Mouse (Mus musculus) skeletal muscle tissue, adult 2 months (tissue): Measurements from ENCODE around the gene Ttc23l.
"Not testable (repeated sequence)": the region's sequence is repeated elsewhere in the genome, so short reads cannot be mapped to it uniquely, and the experiment has no call there.

Source experiments
- DNase-seq: peaks from one replicate; pipeline ENCODE4 v3.0.0-alpha.2; 2012; ENCODE audit warnings: low read depth, low spot score

Ttc23l gene

DNA sequence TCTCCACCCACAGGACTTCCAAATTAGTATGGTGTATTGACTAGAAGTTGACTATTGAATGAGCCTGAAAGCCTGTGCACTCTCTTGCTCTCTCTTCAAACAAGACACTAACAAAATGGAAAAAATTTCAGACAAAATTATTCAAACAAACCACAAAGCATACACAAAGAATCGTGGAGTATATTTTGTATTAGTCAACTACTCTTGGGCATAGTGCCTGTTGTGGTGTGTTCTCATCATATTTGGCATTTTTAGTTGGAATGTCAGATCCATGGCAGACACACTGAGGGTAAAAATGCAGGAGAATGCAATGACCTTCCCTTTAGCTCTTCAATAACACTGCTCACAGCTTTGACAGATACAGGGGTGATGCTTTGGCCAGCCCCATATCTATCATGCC, 32.6 kb downstream of the Ttc23l start:
- no peak for DNase-seq

DNA sequence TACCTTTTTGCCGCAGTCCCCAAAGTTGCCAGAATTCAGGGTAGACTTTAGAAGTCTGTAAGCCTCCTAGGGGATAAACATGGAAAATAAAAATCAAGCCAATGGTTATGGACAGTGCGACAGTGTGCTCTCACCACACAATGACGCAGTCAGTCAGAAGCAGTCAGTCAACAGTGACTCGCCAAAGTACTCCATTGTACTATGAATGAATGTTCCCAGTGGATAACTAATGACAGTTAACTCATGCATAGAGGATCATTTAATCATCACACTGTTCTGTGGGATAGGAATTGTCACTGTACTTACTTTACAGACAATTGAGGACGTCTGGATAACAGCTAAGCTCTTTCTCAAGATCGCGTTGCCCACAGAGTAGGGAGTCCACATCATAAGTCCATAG, 43.3 kb downstream of the Ttc23l start:
- DNase-seq: no peak

DNA sequence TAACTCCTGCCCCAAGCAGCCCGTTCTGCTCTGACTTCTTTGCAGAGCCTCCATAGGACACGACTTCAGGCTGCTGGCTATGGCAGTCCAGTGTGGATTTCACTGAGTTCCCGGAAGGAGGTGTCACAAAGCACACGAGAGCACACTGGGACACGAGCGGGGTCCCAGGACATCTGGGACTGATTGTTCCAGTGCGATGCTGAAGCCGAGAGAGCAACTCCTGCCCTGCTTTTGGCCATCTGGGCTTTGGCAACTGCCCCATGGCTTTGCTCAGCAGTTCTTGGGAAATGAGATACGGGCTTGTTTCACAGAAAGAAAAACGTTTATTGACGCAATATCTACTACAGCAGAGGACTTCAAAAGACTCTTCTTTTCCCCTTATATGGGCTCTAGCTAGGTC, 52.4 kb downstream of the Ttc23l start:
- DNase-seq: peak; percentile 60

DNA sequence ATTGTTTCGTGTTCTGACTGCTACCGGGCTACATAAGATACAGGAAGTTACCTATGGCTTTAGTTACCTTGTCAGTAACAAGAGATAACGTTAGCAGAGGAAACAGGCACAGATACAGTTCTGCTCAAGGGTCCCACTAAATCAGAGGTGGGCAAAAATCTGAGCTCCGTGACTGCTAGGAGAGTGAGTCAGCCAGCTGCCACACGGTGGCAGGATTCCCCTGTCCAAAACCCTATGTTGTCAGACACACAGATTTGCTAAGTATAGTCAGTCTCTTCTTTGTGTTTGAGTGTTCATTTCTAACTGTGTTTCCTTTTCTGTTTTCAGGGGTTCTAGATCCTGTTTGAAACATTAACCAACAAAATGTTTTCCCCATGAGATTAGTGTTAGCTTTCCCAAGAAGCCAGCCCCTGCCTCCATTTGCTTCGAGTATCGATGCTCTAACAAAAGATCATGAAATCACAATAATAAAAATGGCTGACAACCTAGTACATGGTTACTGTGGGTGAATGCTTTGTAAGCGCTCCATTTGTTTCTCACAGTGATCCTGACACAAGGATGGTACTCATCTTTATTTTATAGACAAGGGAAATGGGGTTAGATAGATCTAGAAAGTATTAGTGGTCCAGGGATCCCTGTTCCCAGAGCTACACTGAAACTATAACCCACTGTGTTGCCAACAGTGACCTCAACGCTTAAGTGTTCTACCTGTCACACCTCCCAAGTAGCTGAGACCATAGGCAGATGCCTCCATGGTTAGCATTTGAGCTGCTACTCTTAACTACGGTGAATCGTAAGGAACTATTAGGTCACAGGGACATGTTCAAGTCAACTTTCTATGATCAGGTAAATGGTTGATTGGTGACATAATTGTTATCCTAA, 57.4 kb downstream of the Ttc23l start:
- no peak for DNase-seq

DNA sequence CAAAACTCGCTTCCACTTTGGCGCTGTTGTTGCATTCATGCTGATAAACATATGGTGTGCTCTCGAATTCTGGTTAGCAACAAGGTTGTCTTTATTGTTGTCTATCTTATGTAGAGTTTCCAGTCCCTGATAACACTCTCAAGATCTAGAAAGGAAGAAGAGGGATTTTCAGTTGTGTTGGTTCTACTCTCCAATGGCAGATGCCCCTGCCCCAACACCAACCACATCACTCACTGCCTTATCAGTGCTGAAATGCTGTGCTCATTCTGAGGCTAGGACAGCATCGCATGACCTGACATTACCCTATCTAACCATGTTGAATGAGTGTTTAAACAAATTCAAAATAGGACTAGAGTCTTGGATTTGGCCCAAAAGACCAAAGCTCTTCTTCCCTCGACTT, 58.4 kb downstream of the Ttc23l start:
- no peak for DNase-seq

DNA sequence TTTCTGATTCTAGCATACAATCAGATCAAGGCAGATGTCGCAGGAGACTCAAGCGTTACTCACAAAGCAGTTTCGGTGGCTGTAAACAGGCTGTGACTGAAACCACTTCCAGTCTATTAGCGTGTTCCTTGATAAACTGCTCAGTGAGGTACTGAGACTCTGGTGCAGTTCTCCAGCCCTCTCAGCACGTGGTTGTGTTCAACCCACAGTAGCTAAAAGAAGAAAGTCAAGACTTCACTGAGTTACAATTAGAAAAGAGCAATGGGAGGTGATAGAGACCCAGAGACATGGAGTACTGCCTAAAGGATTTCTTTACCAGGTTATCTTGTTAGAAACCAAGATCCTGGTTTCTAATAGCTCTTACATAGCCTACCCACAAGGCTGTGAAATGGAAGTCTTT, 58.9 kb downstream of the Ttc23l start:
- no peak for DNase-seq

DNA sequence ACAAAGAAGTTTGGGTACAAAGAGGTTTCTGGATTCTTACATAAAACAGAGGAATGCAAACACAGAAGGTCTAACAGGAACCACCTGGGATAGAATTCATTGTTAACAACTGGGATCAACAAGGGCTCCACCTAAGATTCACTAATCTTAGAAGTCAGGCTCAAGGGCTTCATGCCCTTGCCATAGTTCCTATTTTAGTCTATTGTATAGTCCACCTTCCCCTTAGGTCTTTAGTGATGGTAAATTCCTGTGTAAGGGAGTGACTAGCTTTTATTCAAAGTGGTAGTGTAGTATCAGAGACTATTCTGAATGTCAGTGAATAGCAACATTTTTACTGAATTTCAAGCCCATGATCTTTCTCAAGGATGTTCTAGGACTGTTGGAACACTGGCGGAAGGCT, 61.8 kb downstream of the Ttc23l start:
- DNase-seq: not testable (repeated sequence)

DNA sequence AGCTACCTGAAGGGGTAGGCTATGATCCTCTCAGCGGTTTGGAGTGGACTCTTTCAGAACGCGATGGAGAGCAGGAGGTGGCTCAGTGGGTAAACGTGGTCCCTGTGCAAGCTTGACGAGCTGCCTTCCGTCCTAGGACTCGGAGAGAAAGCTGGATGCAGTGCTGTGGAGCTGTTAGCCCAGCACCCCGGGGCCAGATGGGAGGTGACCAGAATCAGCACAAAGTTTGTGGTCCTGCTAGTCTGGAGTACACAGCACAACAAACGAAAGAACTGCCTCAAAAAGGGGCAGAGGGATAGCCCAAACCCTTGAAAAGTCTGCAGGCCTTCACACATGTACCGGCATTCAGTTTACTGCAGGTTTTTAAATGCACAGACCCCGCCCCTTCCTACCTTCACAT, 62.5 kb downstream of the Ttc23l start:
- no peak for DNase-seq

DNA sequence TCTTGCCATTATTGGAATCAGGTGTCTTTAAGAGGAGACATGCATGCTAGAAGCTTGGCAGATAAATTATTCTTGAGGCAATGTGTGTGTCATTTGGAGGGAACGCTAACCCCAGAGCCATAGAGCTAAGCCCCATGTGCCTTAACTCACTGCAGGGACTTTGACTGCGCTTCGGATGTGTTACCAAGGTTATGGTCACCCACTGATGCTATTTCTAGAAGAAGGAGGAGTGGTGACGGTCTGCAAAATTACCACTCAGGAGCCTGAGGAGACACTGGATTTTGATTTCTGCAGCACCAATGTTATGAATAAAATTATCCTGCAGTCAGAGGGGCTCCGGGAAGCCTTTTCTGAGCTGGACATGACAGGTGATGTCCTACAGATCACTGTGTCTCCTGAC, 68.4 kb downstream of the Ttc23l start:
- no peak for DNase-seq

DNA sequence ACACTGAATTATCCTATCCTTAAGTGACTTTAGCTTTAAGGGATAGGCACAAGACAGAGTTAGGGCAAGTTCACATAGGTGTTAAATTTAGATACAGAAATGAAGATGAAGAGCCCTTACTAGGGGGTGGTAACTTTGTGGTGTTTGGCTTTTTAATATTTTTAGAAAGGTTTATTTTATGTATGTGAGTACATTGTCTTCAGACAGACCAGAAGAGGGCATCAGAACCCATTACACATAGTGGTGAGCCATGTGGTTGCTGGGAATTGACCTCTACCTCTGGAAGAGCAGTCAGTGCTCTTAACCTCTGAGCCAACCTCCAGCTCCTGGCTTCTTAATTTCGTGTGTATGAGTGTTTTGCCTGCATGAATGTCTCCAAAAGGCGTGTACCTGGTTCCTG, 71.2 kb downstream of the Ttc23l start:
- DNase-seq: no peak

DNA sequence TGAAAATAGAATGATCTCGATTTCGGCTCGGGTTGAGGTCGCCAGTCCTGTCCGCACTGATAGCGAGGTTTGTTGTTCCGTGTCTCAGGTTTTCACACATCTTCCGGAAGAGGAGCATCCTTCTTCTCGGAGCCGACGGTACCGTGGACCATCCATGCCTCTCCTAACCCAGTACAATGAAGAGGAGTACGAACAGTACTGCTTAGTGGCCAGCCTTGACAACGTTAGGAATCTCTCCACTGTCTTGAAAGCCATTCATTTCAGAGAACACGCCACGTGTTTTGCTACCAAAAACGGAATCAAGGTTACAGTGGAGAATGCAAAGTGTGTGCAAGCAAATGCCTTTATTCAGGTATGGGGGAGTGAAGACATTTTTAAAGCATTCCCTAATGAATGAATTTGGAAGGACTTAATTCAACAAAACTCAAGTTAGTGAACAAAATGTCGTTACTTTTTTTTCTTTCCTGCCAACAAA, 72.1 kb downstream of the Ttc23l start:
- no peak for DNase-seq

DNA sequence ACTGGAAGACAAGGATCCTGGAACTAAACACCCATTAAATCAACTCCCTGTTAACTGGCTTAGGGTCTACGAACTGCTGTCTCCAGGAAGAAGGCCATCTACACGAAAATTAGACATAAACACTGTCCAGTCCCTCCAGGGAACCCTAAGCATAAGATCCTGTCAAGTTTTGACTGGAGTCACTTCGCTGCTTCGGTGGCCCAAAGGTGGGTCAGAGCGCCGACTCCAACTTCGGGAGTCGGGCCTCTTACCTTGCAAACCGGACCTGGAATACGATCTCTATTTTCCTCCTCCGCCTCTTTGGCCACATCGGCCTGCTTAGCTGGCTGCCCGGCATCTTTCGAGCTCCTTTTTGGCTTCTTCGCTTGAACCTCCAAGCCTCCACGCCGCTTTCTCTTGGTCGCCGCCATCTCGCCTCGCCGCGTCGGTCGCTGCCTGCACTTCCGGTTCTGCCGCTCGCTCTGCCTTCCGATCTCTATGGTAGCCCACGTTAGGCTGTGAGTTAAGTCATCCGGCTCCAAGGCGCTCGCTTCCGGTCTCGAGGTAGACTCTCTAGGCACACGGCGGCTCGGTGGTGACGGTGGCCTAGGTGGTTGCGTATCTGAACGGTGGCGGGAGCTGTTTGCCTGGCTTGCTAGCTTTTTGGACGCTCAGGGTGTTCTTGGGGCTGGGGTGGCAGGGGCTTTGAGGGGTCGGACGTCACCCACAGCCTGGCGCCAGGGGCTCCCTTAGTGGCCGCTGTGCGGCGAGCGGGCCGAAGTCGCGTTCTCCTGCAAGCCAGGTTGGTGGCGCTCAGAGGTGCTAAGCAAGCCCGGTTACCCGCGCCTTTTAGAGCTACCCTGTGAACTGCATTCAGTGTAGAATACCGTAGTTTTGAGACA, 72.7 kb downstream of the Ttc23l start, which contains the start of the genes Brix1 and Rad1:
Brix1 (minus strand) TSS at position 464 of the 881 bp plus-strand sequence.
Rad1 (plus strand) TSS at position 535 of the 881 bp plus-strand sequence.
- peak; percentile 92 for DNase-seq

DNA sequence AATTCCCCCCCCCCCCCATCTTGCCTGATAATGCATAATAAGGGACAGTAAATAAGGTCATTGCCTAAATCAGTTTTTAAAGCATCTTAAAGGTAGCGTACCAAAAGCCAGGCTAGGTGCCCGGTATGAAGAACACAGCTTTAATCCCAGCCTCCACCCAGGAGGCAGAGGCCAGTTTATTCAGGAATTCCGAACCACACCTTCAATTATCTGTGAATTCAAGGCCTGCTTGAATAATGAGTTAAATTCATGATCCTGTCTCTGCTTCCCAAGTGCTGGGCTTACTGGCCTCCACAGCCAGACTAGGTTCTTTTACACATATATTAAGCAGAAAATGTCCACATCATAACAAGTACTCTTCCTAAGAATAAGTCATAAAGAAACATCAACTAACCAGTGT, 87.5 kb downstream of the Ttc23l start:
- no peak for DNase-seq

DNA sequence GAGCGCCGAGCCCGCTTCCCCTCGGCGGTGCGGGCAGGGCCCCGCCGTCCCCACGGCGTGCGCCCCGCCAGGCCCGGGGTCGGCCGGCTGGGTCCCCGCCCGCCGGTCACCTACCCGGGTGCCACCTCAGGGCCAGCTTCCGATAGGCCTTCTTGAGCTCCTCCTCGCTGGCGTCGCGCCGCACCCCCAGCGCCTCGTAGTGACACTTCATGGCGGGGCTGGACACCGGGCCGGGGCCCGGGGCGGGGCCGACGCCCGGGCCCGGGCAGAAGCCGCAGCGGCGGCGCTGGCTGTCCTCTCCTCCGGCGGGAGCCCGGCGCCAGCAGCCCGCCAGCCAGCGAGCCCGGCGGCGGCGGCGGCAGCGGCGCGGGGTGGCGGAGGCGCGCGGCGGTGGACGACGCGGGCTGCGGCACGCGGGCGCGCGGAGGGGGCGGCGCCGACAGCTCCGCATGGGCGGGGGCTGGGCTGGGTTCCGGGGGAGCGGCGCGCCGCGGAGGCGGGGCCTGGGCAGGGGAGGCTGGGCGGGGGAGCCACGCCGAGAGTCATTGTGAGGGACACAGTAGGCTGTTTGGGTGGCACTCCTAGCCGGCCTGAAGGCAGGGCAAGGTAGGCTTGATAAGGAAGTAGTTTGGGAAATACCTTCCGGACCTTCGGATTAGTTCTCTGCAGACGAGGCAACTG, 88.2 kb downstream of the Ttc23l start, which contains the start of gene Dnajc21:
Dnajc21 (minus strand) TSS at position 366 of the 681 bp plus-strand sequence.
- DNase-seq: peak; percentile 77

DNA sequence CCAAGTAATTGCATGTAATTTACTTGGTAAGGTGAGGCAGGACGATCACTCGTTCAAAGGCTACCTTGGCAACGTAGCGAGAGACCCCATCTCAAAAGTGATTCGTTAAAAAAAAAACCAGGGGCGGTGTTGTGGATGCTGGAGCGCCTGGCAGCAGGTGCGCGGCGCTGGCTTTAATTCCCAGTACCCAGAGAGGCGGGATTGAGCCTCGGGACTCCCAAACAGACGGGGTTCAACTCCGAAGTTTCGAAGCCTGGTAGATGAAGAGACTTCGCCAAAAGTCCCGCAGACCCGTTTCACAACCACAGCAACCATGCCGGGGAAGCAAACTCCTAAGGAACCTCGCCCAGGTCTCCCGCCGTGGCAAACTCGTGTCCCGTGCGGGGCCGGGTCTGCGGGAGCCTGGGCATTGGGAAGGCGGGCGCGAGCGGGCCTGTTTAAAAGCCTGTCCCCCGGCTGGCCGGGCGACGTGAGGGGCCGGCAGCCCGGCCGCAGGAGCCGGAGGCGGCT, 88.8 kb downstream of the Ttc23l start:
- DNase-seq: no peak

DNA sequence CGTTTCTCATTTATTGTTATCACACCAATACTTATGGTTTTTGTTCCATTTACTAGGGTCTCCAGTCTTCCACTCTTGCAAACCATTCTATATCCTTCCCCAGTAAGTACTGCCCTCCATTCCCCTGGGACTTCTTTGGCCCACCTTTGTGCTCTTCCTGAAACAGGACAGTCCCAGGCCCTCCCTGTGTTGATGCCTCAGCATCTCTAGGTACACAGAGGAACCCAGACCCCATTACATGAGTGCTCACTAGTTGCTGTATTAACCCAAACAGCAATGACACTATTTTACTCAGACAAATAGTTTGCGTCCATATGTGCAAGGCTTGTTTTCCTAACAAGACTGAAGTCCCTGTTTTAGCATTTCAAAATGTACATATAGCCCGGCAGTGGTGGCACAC, 89.7 kb downstream of the Ttc23l start:
- no peak for DNase-seq

DNA sequence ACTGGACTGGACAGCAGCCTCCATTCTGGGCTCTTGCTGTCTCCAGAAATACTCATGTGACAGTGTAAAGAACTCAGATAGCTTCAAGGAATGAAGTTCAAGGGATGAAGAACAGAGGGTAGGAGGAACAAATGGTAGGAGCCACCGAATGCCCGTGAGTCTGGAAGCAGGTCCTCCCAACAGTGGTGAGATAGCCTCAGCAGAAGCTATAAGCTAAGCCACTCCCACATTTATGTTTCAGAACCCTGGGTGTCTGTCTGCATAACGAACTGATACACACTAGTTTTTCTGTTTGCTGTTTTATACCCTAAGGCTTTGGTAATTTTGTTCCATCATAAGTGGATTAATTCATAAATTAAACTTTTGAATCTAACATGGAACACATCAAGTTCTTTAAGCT, 93.8 kb downstream of the Ttc23l start:
- DNase-seq: no peak

DNA sequence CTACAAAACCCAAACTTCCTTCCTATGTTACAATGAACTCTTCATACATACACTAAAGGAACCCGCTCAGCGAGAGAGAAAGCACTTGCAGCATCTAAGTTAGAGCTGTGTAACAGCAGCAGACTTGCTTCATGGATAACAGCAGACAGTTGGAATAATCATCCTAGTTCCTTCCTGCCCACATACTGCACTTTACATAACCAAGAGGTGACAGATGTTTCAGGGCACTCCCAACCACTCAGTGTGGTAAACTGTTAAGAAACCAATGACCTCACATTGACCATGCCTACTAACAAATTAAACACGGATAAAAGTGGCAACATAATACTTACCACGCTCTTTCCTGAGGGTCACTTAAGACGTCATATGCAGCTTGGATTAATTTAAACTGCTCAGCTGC, 94.9 kb downstream of the Ttc23l start:
- DNase-seq: no peak

DNA sequence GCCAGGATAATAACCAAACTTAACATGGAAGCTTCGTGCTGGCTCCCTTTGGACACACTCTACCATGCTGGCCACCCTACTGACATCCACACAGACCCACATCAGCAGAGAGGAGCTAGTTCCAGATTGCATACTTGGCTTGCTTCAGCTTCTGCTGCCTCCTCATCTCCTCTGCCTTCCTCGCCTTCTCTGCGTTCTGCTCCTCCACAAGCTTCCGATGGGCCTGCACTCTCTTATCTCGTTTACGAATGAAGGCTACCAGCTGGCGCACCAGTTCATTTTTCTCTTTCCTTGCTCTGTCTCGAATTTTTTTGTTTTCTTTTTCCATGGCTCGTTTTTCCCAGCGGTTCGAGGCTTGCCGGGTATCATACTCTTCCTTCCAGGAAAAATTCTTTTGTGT, 97.5 kb downstream of the Ttc23l start:
- DNase-seq: no peak
